Mouse (Mus musculus): Measurements from ENCODE around the gene Cd300a.

DNA sequence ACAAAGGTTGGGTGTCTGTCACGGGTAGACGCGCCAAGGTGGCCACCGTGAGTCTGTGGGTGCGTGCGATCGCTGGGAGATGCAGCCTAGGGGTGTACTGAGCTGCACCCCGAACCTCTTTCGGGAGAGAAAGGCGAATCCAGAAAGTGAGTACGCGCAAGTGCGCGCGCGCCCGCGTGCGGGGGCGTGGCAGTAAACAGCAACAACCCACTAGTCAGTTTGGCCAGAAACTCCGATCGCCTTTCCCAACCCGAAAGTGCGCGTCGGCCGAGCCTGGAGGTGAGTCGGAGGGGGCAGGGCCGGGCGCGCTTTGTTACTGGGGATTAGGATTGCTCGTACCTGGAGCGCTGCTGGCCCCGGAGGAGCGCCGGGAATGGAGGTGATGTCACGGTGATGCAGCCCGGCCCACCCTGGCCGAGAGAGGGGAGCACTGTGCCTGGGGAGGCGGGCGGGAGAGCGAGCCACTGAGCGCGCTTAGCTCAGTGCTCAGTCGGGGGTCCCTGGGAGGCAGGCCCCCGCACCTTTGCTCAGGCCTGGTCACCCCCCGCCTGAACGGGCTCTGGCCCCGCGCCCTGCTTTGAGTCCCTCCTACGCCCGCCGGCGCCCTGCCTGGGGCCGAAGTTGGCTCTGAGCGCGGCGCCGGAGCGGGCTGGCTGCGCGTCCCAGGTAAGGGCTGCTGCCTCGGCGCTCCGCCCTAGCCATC is 38.1 kb upstream of the Cd300a start:
- no peak for TF ChIP-seq POLR2A (IDR thresholded peaks at IDR 0.05; ENCODE audit: borderline replicate concordance, control insufficient read depth, low read depth, low read length)
- TF ChIP-seq CTCF (IDR thresholded peaks at IDR 0.05; ENCODE audit: control insufficient read depth, insufficient read depth, low read length) = no peak

All from bone marrow, adult 2 months (tissue).